Mouse (Mus musculus) ES-Bruce4 (cell line): ENCODE results near the gene P2ry4. TPM values are rescaled to one million over a fixed set of nuclear protein-coding genes. Genes with fewer than 3 reads are reported as not detected.
A peak's percentile ranks its signal among the peaks of the same experiment; 100 is the strongest.

ENCODE experiments used
- H3K27ac ChIP-seq: 2 replicates; pipeline ENCODE4 v1.5.1; 2012; ENCODE audit warnings: low read length, inconsistent platforms; ENCODE audit not compliant: insufficient read depth
- H3K27me3 ChIP-seq: 2 replicates; pipeline ENCODE4 v1.6.1; 2012; ENCODE audit warnings: mild to moderate bottlenecking, low read length, inconsistent platforms; ENCODE audit not compliant: control insufficient read depth, poor library complexity, insufficient read depth, severe bottlenecking
- H3K36me3 ChIP-seq: 2 replicates; pipeline ENCODE4 v1.6.1; 2012; ENCODE audit warnings: inconsistent platforms, mild to moderate bottlenecking, low read length, moderate library complexity; ENCODE audit not compliant: control insufficient read depth, poor library complexity, insufficient read depth, severe bottlenecking
- H3K4me1 ChIP-seq: one replicate; pipeline ENCODE4 v1.8.1; 2011; ENCODE audit warnings: low read length; ENCODE audit not compliant: control insufficient read depth, insufficient read depth
- H3K4me3 ChIP-seq: 2 replicates; pipeline ENCODE4 v1.5.1; 2011; ENCODE audit warnings: low read depth, mild to moderate bottlenecking, low read length
- H3K9ac ChIP-seq: 2 replicates; pipeline ENCODE4 v1.6.1; 2012; ENCODE audit warnings: low read depth, mild to moderate bottlenecking, inconsistent platforms; ENCODE audit not compliant: poor library complexity, severe bottlenecking
- H3K9me3 ChIP-seq: replicated peaks from 2 replicates; pipeline ENCODE4 v1.6.1; 2012; ENCODE audit warnings: mild to moderate bottlenecking, low read length, inconsistent platforms; ENCODE audit not compliant: control insufficient read depth, poor library complexity, insufficient read depth, severe bottlenecking
- CTCF ChIP-seq: IDR thresholded peaks from one replicate; pipeline ENCODE4 v1.8.1; 2011; ENCODE audit warnings: low read depth, low read length
- EP300 ChIP-seq: IDR thresholded peaks from 2 replicates; pipeline ENCODE4 v1.6.1; 2011; ENCODE audit warnings: low read depth, low read length; ENCODE audit not compliant: insufficient read depth
- POLR2A ChIP-seq: IDR thresholded peaks from one replicate; pipeline ENCODE4 v1.8.1; 2011; ENCODE audit warnings: low read length; ENCODE audit not compliant: insufficient read depth
- polyA plus RNA-seq: library from polyadenylated mRNA; stranded (reverse); fragments of >200 nt; gene quantifications from 2 replicates; pipeline ENCODE4 v1.2.4, GENCODE M21; 2011; ENCODE audit warnings: low read depth; ENCODE audit not compliant: missing spikeins, insufficient read depth, insufficient read length

P2ry4 gene
- polyA plus RNA-seq, result 1.1 and 1.6 TPM in 2 replicates

DNA sequence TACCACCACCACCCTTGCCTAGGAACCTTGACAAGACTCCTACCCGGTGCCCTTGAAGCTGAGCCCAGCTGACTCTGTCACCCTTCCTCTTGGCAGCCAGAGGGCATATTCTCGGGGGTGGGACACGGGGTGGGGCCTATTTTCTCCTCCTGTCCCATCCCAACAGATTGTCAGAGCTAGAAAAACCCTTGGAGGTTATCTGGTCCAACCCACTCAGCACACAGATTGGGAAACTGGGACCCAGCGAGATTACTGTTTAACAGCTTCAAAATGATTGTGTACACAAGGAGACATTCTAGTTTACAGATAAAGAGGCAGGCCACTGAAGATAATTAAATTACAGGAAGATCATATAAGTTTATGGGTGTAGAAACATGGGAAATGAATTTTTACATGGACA, at the start of gene P2ry4:
Gene P2ry4 (minus strand): TSS at position 79 of the 400 bp plus-strand sequence.
- Histone ChIP-seq H3K4me1 (no peaks in the 10 kb centered on the region), H3K36me3 (no peaks in the 10 kb centered on the region), H3K9ac (no peak within 1 kb of the TSS), H3K9me3 (no peaks in the 10 kb centered on the region), H3K4me3 (no peak within 1 kb of the TSS), H3K27me3 (no peaks in the 10 kb centered on the region), H3K27ac (no peak within 1 kb of the TSS)
- TF ChIP-seq EP300 (no peak), CTCF (no peak), POLR2A (no peak)

DNA sequence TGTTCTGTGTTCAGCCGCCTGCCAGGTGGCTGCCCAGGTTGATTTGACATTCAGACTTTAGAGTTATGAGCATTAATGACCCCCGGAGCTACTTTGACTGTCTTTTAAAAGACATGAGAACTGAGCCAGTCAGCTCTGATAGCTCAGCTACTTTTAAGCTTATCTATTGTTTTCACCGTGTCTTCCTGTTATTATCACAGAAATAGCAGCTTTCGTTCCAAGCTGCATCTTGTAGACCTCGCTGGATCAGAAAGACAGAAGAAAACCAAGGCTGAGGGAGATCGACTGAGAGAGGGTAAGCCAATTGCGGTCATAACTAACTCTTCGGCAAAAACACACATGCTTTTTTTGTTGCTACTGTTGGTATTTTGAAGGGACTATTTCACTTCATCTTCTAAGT, 43.8 kb upstream of the P2ry4 start:
- TF ChIP-seq EP300 (no peak), POLR2A (no peak), CTCF (no peak)
- Histone ChIP-seq H3K27ac (no peak overlapping the region), H3K9ac (no peak overlapping the region), H3K9me3 (no peaks in the 10 kb centered on the region), H3K4me3 (no peak overlapping the region), H3K27me3 (no peaks in the 10 kb centered on the region), H3K4me1 (no peaks in the 10 kb centered on the region), H3K36me3 (peaks cover 12% of the 10 kb centered on the region)

DNA sequence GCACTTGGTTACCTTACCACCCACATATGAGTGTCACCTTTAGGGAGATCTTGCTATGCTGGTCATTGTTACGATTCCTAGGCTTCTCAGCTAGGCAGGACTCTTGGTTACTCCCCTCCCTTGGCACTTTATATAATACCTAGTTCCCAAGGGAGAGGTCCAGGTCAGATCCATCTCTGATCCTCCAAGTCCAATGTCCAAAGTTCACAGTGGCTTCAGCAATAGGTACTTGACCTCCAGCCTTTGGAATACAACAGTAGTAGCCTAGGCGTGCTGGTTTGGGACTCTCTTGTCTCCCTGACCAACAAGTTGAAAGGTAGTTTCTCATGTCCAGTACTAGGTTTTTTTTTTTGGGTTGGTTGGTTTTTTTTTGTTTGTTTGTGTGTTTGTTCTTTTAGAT, 34.4 kb upstream of the P2ry4 start:
- peaks cover 2% of the 10 kb centered on the region; the same call in 1 of the 2 replicates for H3K36me3 ChIP-seq
- H3K4me1 ChIP-seq, result no peaks in the 10 kb centered on the region
- no peak overlapping the region for H3K4me3 ChIP-seq
- no peak overlapping the region for H3K9ac ChIP-seq
- no peak for TF ChIP-seq POLR2A
- TF ChIP-seq EP300, result no peak
- no peak for TF ChIP-seq CTCF
- no peak overlapping the region for H3K27ac ChIP-seq
- no peaks in the 10 kb centered on the region for H3K27me3 ChIP-seq
- no peaks in the 10 kb centered on the region for H3K9me3 ChIP-seq

DNA sequence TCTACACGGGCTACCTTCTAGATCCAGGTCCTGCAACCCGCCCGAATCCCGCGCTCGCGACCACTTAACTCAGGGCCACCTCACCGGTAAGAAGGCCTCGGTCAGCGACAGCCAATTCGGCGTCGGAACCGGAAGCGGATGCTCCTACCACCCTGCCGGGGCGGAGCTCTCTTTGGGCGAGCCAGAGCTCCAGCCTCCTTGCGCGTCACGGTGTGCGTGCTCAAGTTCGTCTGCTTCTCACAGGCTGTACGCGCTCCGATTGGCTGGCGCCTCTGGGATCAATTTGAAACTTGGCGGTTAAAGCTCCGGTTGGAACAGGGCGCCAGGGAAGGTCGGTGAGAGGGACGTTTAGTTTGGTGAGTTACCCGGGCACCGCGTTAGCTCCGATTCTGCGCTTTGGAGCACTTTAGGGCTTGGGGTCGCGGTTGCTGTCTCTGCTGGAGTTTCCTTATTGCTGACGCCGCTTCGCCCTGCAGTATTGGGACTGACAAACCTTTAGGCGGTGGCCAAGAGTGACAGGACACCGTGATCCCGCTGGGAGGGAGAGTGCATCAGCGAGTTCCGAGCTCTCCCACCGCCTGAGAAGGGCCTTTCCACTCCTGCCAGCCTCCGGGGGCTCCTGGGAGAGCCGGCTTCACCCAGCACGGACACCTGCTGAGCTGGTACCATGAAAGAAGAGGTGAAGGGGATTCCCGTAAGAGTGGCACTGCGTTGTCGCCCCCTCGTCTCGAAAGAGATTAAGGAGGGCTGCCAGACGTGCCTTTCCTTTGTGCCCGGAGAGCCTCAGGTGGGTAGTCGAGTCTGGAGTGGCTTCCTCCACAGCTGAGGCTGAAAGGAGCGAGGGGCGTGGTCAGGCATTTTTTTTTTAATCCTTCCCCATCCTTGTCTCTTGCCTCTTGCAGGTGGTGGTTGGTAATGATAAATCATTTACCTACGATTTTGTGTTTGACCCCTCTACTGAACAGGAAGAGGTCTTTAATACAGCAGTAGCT, 31.4 kb upstream of the P2ry4 start, which contains the start of gene Pdzd11:
Gene Pdzd11 (minus strand): TSS at position 767 of the 992 bp plus-strand sequence.
- H3K9ac ChIP-seq, result peak within 1 kb of the TSS; percentile 88
- no peaks in the 10 kb centered on the region for H3K27me3 ChIP-seq
- TF ChIP-seq POLR2A, result peak; percentile 21
- TF ChIP-seq EP300, result no peak
- H3K4me1 ChIP-seq, result no peaks in the 10 kb centered on the region
- no peaks in the 10 kb centered on the region for H3K9me3 ChIP-seq
- peak within 1 kb of the TSS; percentile 94 for H3K4me3 ChIP-seq
- H3K36me3 ChIP-seq, result peaks cover 3% of the 10 kb centered on the region
- H3K27ac ChIP-seq, result peak within 1 kb of the TSS; percentile 84

DNA sequence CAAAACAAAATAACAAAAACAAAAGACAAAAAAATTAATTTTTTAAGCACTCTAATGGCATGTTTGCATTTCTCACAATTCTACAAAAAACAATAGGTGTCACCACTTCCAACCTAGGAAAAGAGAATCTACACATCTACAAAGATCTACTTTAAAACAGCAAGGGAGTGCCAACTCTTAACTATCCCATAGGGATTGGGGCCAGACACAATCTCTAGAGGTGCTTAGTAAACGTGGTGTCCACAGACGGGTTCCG, 30.8 kb upstream of the P2ry4 start, which contains the start of gene Kif4:
Gene Kif4 (plus strand): TSS at position 192 of the 256 bp plus-strand sequence.
- no peak for TF ChIP-seq POLR2A
- no peak for TF ChIP-seq CTCF
- no peak for TF ChIP-seq EP300
- Histone ChIP-seq H3K27ac (peak within 1 kb of the TSS; percentile 84), H3K9ac (peak within 1 kb of the TSS; percentile 88), H3K4me3 (peak within 1 kb of the TSS; percentile 94), H3K4me1 (no peaks in the 10 kb centered on the region), H3K36me3 (peaks cover 3% of the 10 kb centered on the region), H3K9me3 (no peaks in the 10 kb centered on the region), H3K27me3 (no peaks in the 10 kb centered on the region)

DNA sequence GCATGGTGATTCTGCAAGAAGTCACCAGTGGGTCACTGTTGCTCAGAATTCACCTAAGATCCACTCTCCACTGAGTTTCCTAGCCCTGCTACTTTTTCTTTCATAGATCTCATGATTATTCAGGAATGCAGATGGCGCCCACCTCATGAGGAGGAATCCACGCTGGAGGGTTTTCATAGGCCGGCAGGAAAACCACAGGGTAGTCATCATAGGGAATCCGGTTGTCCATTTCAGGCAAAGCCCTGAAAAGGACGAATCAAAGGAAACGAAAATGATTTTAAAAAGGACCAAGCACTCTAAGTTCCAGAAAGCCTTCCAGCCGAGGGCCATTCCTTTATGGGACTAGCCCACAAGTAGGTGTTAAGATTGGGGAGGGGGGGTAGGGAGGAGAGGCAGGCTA, 30.5 kb upstream of the P2ry4 start:
- Histone ChIP-seq H3K4me3 (peak overlapping the region; percentile 71), H3K27me3 (no peaks in the 10 kb centered on the region), H3K36me3 (peaks cover 3% of the 10 kb centered on the region), H3K9ac (peak overlapping the region; percentile 58), H3K4me1 (no peaks in the 10 kb centered on the region), H3K27ac (no peak overlapping the region), H3K9me3 (no peaks in the 10 kb centered on the region)
- TF ChIP-seq CTCF (no peak), EP300 (no peak), POLR2A (no peak)
